19 mouse cellular contexts compared by ENCODE assay signal in genomic region chr8:85381926-85382325, GRCm38 (mm10). TPM values are rescaled to one million over a fixed set of nuclear protein-coding genes. Genes with fewer than 3 reads are reported as not detected.
DNase-seq lines count a peak whose midpoint lies in the region; ATAC-seq lines count a peak whose summit lies in the region.
"Had no signal": no experiment of that assay in that cellular context is flagged by ENCODE, and none has a peak within 500 bp of the region (broad histone marks: within the 10 kb centered on the region; RNA-seq: fewer than 3 reads in every experiment).

No protein-coding gene starts in this region.

- H3K27me3 ChIP-seq in heart, embryonic 11.5 days (ENCODE audit: control insufficient read depth, insufficient read depth, low read length), result no peaks in the 10 kb centered on the region
- H3K27me3 ChIP-seq: forebrain, embryonic 12.5 days; midbrain, embryonic 13.5 days had no signal

- H3K36me3 ChIP-seq in heart, embryonic 11.5 days (ENCODE audit: control insufficient read depth, insufficient read depth, low read length), result no peaks in the 10 kb centered on the region
- H3K36me3 ChIP-seq: forebrain, embryonic 12.5 days; midbrain, embryonic 13.5 days had no signal

- H3K4me2 ChIP-seq in heart, embryonic 11.5 days, result peak overlapping the region; percentile 74
- H3K4me2 ChIP-seq: forebrain, embryonic 12.5 days; midbrain, embryonic 13.5 days had no signal

- peaks cover 42% of the 10 kb centered on the region for H3K4me1 ChIP-seq in heart, embryonic 11.5 days (ENCODE audit: control insufficient read depth, insufficient read depth, low read length)
- H3K4me1 ChIP-seq: midbrain, embryonic 13.5 days had no signal

- no peaks in the 10 kb centered on the region for H3K9me3 ChIP-seq in heart, embryonic 11.5 days (replicated peaks; ENCODE audit: control insufficient read depth, low read length)
- H3K9me3 ChIP-seq: forebrain, embryonic 12.5 days; midbrain, embryonic 13.5 days had no signal

- no peak for DNase-seq in heart, adult 9 months (ENCODE audit: low spot score in 2 of 2)
- DNase-seq in right cerebral cortex, adult 18-20 months, result peak; percentile 13
- DNase-seq in right cerebral cortex, postnatal 36 days (ENCODE audit: low spot score in 2 of 2), result no peak
- DNase-seq in left cerebral cortex, postnatal 14 days (ENCODE audit: low spot score in 2 of 2), result peak; percentile 14 to 71
- DNase-seq in right cerebral cortex, postnatal 14 days, result peak; percentile 23
- DNase-seq in MN1 (ENCODE audit: low spot score), result no peak
- DNase-seq in spleen, adult 12 weeks (ENCODE audit: low spot score), result no peak
- DNase-seq: adrenal gland, postnatal 14 days; cerebellum, adult 11-12 months; embryo, embryonic 11 days; gastrocnemius, postnatal 36 days; kidney, postnatal 10 days; lung, adult 18-20 months; spleen, adult 18-20 months; thymus, postnatal 4 days had no signal

- peak overlapping the region; percentile 99 for H3K27ac ChIP-seq in heart, embryonic 11.5 days (ENCODE audit: low read depth, low read length)
- H3K27ac ChIP-seq: forebrain, embryonic 12.5 days; midbrain, embryonic 13.5 days had no signal

- ATAC-seq in heart, embryonic 11.5 days (replicated peaks; ENCODE audit: insufficient number of reproducible peaks, low FRiP score, low TSS enrichment), result no peak
- ATAC-seq: CD4-positive, CD25-positive, alpha-beta regulatory T cell, adult 4 months; midbrain, embryonic 13.5 days had no signal

- intact Hi-C loops in left cerebral cortex, postnatal 14 days (cut with DNase I), result no loop called here

- peak overlapping the region; percentile 70; the same call in 1 of the 2 replicates for H3K9ac ChIP-seq in heart, embryonic 11.5 days (ENCODE audit: low read depth, low read length)
- H3K9ac ChIP-seq: forebrain, embryonic 12.5 days; midbrain, embryonic 13.5 days had no signal

- H3K4me3 ChIP-seq in heart, embryonic 11.5 days (ENCODE audit: low read depth, low read length), result no peak overlapping the region
- H3K4me3 ChIP-seq: forebrain, embryonic 12.5 days; midbrain, embryonic 13.5 days had no signal

- WGBS in heart, embryonic 11.5 days (ENCODE audit: insufficient replicate concordance), result 55% methylated on average over 4 of the region's 4 CpGs

RNA-seq across cellular contexts. Expression of gene Mylk3, which starts 4.2 kb away (rescaled TPM):
- 167 and 212 TPM in 2 replicates for polyA plus RNA-seq in heart, embryonic 11.5 days (2014; fragmentation: Nextera tagmentation; extraction: Ambion mirVana)
- total RNA-seq in left cerebral cortex, postnatal 14 days (2021), result 1 to 10 TPM; 1.9 to 3.5 TPM
- polyA plus RNA-seq: CD4-positive, CD25-positive, alpha-beta regulatory T cell, adult 4 months had no signal

RNA-seq across cellular contexts. Expression of gene 4921524J17Rik, which starts 50.7 kb away (rescaled TPM):
- 67.0 and 73.8 TPM in 2 replicates for polyA plus RNA-seq in heart, embryonic 11.5 days (2014; fragmentation: Nextera tagmentation; extraction: Ambion mirVana)
- 10 to 100 TPM; 14.9 to 17.6 TPM for total RNA-seq in left cerebral cortex, postnatal 14 days (2021)

Comparison
In these comparisons a context has a peak if more than half of its experiments do, and no peak if none do; other contexts are left out.
1. DNase-seq: peak in right cerebral cortex, adult 18-20 months (single experiment), left cerebral cortex, postnatal 14 days (2 of 2) and right cerebral cortex, postnatal 14 days (single experiment); none in heart, adult 9 months (0 of 2), right cerebral cortex, postnatal 36 days (0 of 2), MN1 (single experiment) and spleen, adult 12 weeks (single experiment).